Mouse (Mus musculus) myocyte (in vitro differentiated cells): ENCODE data around the gene Abca7. TPM values are rescaled to one million over a fixed set of nuclear protein-coding genes. Genes with fewer than 3 reads are reported as not detected.
"Not testable (repeated sequence)": the region's sequence is repeated elsewhere in the genome, so short reads cannot be mapped to it uniquely, and the experiment has no call there.

Source experiments
- H3K27me3 ChIP-seq: one replicate; pipeline ENCODE4 v1.6.1; 2011; ENCODE audit not compliant: control insufficient read depth, insufficient read depth, insufficient read length
- H3K36me3 ChIP-seq: one replicate; pipeline ENCODE4 v1.6.1; 2011; ENCODE audit not compliant: control insufficient read depth, insufficient read depth
- H3K4me2 ChIP-seq: one replicate; pipeline ENCODE4 v1.6.1; 2011; ENCODE audit warnings: low read depth, control low read depth
- H3K4me3 ChIP-seq: one replicate; pipeline ENCODE4 v1.5.1; 2011; ENCODE audit warnings: mild to moderate bottlenecking, control low read depth, moderate library complexity
- H3K79me2 ChIP-seq: one replicate; pipeline ENCODE4 v1.6.1; 2011; ENCODE audit not compliant: control insufficient read depth, insufficient read depth
- H3ac ChIP-seq: one replicate; pipeline ENCODE4 v1.6.1; 2011; ENCODE audit not compliant: control insufficient read depth, insufficient read length
- CEBPB ChIP-seq: IDR thresholded peaks from 2 replicates; pipeline ENCODE4 v1.6.1; 2011; ENCODE audit warnings: mild to moderate bottlenecking, moderate library complexity; ENCODE audit not compliant: poor library complexity, insufficient read depth, severe bottlenecking
- E2F4 ChIP-seq: IDR thresholded peaks from one replicate; pipeline ENCODE4 v1.6.1; 2011; ENCODE audit warnings: mild to moderate bottlenecking, control low read depth, moderate library complexity; ENCODE audit not compliant: insufficient read depth
- MAX ChIP-seq: IDR thresholded peaks from one replicate; pipeline ENCODE4 v1.6.1; 2011; ENCODE audit warnings: low read depth, mild to moderate bottlenecking, control low read depth
- MYOD1 ChIP-seq, 3 experiments: IDR thresholded peaks; one replicate each; pipeline ENCODE4 v1.6.1; 2011; ENCODE audit warnings: control low read depth in 2 of 3, low read depth in 2 of 3, mild to moderate bottlenecking in 2 of 3, moderate library complexity in 1 of 3; ENCODE audit not compliant: insufficient read length in 2 of 3, control insufficient read depth in 1 of 3
- MYOG ChIP-seq, 3 experiments: IDR thresholded peaks; one replicate each; pipeline ENCODE4 v1.6.1; 2011; ENCODE audit warnings: control low read depth in 2 of 3, low read depth in 2 of 3, mild to moderate bottlenecking in 2 of 3; ENCODE audit not compliant: insufficient read length in 2 of 3, control insufficient read depth in 1 of 3, insufficient read depth in 1 of 3
- POLR2A ChIP-seq: IDR thresholded peaks from one replicate; pipeline ENCODE4 v1.6.1; 2011; ENCODE audit warnings: low read depth, mild to moderate bottlenecking, control low read depth, moderate library complexity; ENCODE audit not compliant: insufficient read length
- POLR2AphosphoS2 ChIP-seq: IDR thresholded peaks from one replicate; pipeline ENCODE4 v1.6.1; 2011; ENCODE audit warnings: low read depth, control low read depth; ENCODE audit not compliant: insufficient read length
- REST ChIP-seq: IDR thresholded peaks from one replicate; pipeline ENCODE4 v1.6.1; 2011; ENCODE audit warnings: mild to moderate bottlenecking, control low read depth, moderate library complexity; ENCODE audit not compliant: insufficient read depth, insufficient read length
- SRF ChIP-seq: IDR thresholded peaks from one replicate; pipeline ENCODE4 v1.6.1; 2011; ENCODE audit warnings: low read depth; ENCODE audit not compliant: control insufficient read depth, insufficient read length
- TCF12 ChIP-seq: IDR thresholded peaks from one replicate; pipeline ENCODE4 v1.6.1; 2011; ENCODE audit warnings: mild to moderate bottlenecking, control low read depth; ENCODE audit not compliant: poor library complexity, insufficient read depth, severe bottlenecking
- TCF3 ChIP-seq: IDR thresholded peaks from one replicate; pipeline ENCODE4 v1.6.1; 2011; ENCODE audit warnings: low read depth, control low read depth; ENCODE audit not compliant: insufficient read length
- USF1 ChIP-seq: IDR thresholded peaks from one replicate; pipeline ENCODE4 v1.6.1; 2011; ENCODE audit warnings: low read depth, mild to moderate bottlenecking, control low read depth, moderate library complexity
- polyA plus RNA-seq: library from polyadenylated mRNA; unstranded; fragments of >200 nt; fragmentation: generic; extraction: Trizol; gene quantifications from one replicate; pipeline ENCODE4 v1.2.1, GENCODE M21; 2012; ENCODE audit warnings: missing spikeins

The Abca7 gene
- polyA plus RNA-seq, 1 experiment, result 15.6 TPM

DNA sequence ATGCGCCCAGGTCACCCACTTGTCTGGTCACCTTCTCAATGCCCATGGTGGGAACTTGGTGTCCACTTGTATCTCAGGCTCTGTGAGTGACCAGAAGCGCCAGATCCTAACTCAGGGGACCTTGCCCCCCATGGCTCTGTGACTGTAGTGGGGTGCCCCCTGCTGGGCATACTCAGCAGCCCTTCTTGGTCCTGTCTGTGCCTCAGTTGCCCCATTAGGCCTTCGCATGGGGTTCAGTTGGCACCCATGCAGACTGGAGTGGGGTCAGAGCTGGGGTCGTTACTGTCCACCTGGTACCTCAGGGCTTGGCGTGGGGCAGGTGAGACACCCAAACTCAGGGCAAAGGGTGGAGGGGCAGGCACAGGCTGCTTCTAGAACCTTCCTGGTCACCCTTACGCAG, 42.3 kb upstream of the Abca7 start:
- TF ChIP-seq TCF12 (no peak), MYOG (IDR thresholded peaks at IDR 0.05; ENCODE audit: control insufficient read depth in 1 of 3, insufficient read depth in 1 of 3, insufficient read length in 2 of 3, low read depth in 2 of 3) (no peak), MYOD1 (IDR thresholded peaks at IDR 0.05; ENCODE audit: control insufficient read depth in 1 of 3, insufficient read length in 2 of 3, low read depth in 2 of 3) (no peak), USF1 (no peak), MAX (no peak), SRF (no peak), POLR2AphosphoS2 (no peak), REST (no peak), TCF3 (no peak), POLR2A (no peak), CEBPB (no peak), E2F4 (no peak)
- peaks cover 8% of the 10 kb centered on the region for H3K36me3 ChIP-seq
- no peak overlapping the region for H3K4me3 ChIP-seq
- H3ac ChIP-seq, result no peak overlapping the region
- H3K79me2 ChIP-seq, result no peaks in the 10 kb centered on the region
- H3K27me3 ChIP-seq, result peaks cover 4% of the 10 kb centered on the region
- no peak overlapping the region for H3K4me2 ChIP-seq

DNA sequence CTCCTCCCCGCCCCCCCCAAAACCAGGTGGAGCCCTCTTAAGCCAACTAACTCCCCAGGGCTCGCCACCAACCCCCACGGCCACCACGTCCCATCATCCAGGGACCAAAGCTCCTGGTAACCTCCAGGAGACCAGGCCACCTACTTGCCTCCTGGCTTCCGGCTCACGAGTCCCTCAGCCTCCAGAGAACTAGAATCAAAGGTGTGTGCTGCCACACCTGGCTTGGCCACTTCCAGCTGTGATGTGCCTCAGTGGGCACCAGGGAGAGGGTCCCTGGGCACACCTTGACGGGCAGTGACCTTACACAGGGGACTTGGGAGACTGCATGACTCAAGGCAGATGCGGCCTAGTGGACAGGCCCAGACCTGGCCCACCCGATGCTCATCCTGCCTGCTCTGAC, 40.6 kb upstream of the Abca7 start:
- H3K27me3 ChIP-seq, result peaks cover 4% of the 10 kb centered on the region
- TF ChIP-seq POLR2A (no peak), SRF (no peak), CEBPB (no peak), REST (no peak), TCF3 (no peak), MYOG (IDR thresholded peaks at IDR 0.05; ENCODE audit: control insufficient read depth in 1 of 3, insufficient read depth in 1 of 3, insufficient read length in 2 of 3, low read depth in 2 of 3) (no peak), USF1 (no peak), POLR2AphosphoS2 (no peak), TCF12 (no peak), MAX (no peak), MYOD1 (IDR thresholded peaks at IDR 0.05; ENCODE audit: control insufficient read depth in 1 of 3, insufficient read length in 2 of 3, low read depth in 2 of 3) (no peak), E2F4 (no peak)

DNA sequence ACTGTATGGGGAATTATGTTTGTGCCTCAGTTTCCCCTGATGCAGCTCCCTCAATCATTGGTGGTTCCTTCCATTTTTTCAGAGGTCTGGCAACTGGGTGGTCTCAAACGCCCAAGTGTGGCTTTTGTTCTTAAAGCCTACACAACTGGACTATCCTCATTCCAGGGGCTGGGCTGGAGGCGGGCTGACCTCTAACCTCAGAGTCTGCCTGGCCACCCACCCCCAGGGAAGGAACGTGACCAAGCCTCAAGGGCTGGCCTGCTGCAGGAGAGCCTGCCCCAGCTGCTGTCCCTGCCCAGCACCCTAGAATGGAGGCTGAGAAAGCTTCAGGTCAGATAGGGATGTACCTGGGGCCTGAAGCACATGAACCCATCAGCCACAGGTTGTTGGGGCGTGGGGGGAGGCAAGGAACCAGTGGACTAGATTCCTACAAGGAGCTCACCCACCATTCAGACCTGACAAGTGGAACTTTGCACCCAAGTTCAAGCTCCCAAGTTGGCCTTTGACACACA, 39.6 kb upstream of the Abca7 start:
- peaks cover 13% of the 10 kb centered on the region for H3K79me2 ChIP-seq
- no peak overlapping the region for H3K4me2 ChIP-seq
- no peak overlapping the region for H3ac ChIP-seq
- TF ChIP-seq MYOG (IDR thresholded peaks at IDR 0.05; ENCODE audit: control insufficient read depth in 1 of 3, insufficient read depth in 1 of 3, insufficient read length in 2 of 3, low read depth in 2 of 3) (no peak), USF1 (no peak), TCF12 (no peak), REST (no peak), MAX (no peak), POLR2AphosphoS2 (no peak), SRF (no peak), CEBPB (no peak), MYOD1 (IDR thresholded peaks at IDR 0.05; ENCODE audit: control insufficient read depth in 1 of 3, insufficient read length in 2 of 3, low read depth in 2 of 3) (no peak), E2F4 (no peak), POLR2A (no peak), TCF3 (no peak)
- peaks cover 6% of the 10 kb centered on the region for H3K36me3 ChIP-seq
- H3K4me3 ChIP-seq, result no peak overlapping the region
- peaks cover 4% of the 10 kb centered on the region for H3K27me3 ChIP-seq

More for the DNA sequence above, 40.6 kb upstream of the Abca7 start:
- no peak overlapping the region for H3ac ChIP-seq
- H3K4me2 ChIP-seq, result no peak overlapping the region
- peaks cover 6% of the 10 kb centered on the region for H3K36me3 ChIP-seq
- H3K79me2 ChIP-seq, result peaks cover 5% of the 10 kb centered on the region
- H3K4me3 ChIP-seq, result no peak overlapping the region

DNA sequence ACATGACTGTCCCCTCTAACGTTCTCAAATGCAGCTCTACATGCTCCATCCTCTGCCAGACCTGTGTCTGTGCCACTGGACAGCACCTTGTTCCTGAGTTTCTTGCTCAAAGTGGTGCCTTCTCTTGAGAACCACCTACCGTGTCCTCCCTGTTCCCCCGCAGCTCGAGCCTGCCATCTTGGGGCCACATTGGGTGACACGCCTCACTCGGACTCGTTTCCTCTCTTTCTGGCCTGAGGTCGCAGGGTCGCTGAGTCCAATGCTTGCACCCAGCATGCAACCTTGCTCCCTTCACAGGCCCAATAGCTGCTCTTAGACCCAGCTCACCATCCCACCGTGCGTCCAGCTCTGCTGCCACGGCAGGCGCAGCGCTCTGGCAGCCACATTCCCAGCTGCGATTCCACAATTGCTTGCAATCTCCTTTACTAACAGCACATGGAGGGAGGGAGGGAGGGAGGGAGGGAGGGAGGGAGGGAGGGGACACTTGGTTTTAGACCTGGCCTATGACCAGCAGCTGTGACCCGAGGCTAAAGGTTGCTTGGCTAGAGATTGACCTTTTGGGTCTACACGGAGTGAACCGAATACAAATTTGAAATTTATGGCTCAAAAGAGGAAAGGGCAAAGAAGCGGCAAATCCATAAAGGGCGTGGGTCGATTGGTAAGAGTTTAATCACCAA, 38.0 kb upstream of the Abca7 start:
- Histone ChIP-seq H3ac (no peak overlapping the region), H3K36me3 (no peaks in the 10 kb centered on the region), H3K4me3 (no peak overlapping the region), H3K79me2 (peaks cover 13% of the 10 kb centered on the region), H3K4me2 (peak overlapping the region; percentile 28), H3K27me3 (peaks cover 4% of the 10 kb centered on the region)
- TF ChIP-seq SRF (no peak), MYOD1 (IDR thresholded peaks at IDR 0.05; ENCODE audit: control insufficient read depth in 1 of 3, insufficient read length in 2 of 3, low read depth in 2 of 3) (no peak), POLR2AphosphoS2 (no peak), REST (no peak), USF1 (no peak), TCF3 (no peak), MAX (no peak), POLR2A (no peak), E2F4 (no peak), CEBPB (no peak), MYOG (IDR thresholded peaks at IDR 0.05; ENCODE audit: control insufficient read depth in 1 of 3, insufficient read depth in 1 of 3, insufficient read length in 2 of 3, low read depth in 2 of 3) (no peak)

DNA sequence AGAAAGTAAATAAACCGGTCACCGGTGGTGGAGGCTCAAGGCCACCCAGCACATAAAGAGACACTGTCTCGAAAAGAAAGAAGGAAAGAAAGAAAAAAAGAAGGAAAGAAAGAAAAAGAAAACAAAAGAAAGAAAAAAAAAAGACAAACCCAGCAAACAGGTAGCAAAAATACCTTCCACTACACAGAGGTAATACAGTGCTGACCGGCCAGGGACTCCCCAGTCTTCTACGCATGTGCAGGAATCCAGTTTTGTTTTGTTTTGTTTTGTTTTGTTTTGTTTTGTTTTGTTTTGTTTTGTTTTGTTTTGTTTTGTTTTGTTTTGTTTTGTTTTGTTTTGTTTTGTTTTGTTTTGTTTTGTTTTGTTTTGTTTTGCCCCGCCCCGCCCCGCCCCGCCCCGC, 36.9 kb upstream of the Abca7 start:
- H3K79me2 ChIP-seq, result peaks cover 13% of the 10 kb centered on the region
- not testable (repeated sequence) for H3K27me3 ChIP-seq, H3K36me3 ChIP-seq
- peak overlapping the region; percentile 74 for H3K4me2 ChIP-seq
- peak overlapping the region; percentile 55 for H3K4me3 ChIP-seq
- H3ac ChIP-seq, result peak overlapping the region; percentile 60
